Mouse (Mus musculus) left cerebral cortex, adult 9 months (tissue): ENCODE results near the gene Tusc2.
A peak's percentile ranks its signal among the peaks of the same experiment; 100 is the strongest.

Source experiments
- DNase-seq, 2 experiments: peaks; one replicate each; pipeline ENCODE4 v3.0.0; 2022; ENCODE audit warnings: low spot score in 2 of 2

Gene Tusc2

GRCm38 (mm10) chr9:107611456-107612190 is 48.6 kb downstream of the Tusc2 start:
- DNase-seq: no peak

- DNase-seq: peak; percentile 91 to 98
Measured at GRCm38 (mm10) chr9:107612191-107612944, 49.3 kb downstream of the Tusc2 start.

GRCm38 (mm10) chr9:107612945-107613569 is 50.0 kb downstream of the Tusc2 start:
- DNase-seq: no peak

DNA sequence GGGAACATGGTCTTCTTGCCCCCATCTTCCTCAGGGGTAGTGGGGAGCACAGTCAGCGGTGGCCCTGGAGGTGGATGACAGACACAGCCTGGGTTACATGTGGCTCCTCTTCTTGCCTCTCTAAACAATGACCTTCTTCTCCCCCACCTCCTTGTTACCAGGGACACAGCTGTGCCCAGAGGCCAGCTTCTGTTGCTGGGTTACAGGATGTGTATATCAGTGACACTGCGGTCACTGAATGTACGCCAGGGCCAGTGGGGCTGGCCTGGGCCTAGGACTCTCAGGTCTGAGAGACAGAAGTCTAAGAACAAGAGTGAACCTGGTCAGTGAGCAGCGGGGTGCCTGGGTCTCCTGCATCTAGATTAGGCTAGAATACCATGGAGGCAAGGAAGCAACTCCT is 52.0 kb downstream of the Tusc2 start:
- no peak for DNase-seq
